Mouse (Mus musculus) right cerebral cortex, postnatal 25 days (tissue): ENCODE results near the gene Nrn1.

Source experiments
- DNase-seq: peaks from one replicate; pipeline ENCODE4 v3.0.0; 2022

Gene Nrn1

DNA sequence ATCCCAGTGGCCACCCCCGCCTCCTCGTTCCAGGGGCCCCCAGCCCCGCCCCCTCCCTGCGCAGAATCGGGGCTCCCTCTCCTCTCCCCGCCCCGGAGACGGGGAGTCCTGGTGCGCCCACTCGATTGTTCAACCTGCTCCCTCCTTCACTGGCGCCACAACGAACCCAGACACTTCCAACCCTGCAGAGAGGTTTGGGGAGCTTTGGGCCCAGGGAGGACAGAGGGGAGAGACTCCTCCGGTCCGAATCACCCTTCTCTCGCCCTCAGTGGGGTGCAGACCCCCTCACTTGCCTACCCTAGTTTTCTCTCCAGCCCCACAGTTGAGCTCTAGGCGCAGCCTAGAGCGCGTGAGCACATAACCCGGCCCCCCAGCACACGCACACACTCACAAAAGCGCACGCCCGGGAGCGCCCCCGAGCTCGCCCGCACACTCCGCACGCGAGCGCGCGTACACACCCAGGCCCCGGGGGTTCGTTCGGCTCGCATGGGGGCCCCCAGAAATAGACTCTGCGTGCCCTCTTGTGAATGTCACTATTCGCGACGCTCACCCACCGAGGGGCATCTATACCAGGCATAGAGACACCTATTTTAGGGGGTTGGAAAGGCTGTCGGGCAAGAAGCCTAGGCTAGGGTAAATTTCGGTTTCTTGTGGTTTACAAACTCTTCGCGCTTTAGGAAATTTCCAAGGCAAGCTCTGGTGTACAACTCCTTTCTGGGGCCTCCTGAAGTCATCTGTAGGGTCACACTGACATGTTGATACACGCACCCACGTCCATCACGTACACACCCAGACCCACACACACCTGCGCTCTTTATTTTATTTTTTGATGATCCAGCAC is at the start of gene Nrn1:
Nrn1 (minus strand) TSS at position 401 of the 841 bp plus-strand sequence.
- peak; percentile 70 for DNase-seq

DNA sequence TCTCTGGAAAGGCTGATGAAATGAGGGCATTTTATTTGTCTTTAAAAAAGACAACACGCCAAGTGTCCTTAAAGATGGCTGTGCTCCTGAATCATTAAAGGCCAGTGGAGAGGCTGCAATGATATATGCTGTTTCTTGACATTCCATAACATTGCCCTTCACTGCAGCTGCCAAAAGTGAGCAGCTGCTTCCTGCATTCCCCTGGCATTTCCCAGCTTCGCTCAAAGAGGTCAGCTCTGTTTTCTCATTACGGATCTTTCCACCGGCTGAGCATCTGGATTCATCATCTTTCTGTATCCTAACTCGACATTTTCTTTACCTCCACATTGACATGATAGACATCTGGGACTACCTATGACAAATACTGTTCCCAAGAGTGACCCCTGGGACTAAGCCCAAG is 44.7 kb upstream of the Nrn1 start:
- DNase-seq: no peak

DNA sequence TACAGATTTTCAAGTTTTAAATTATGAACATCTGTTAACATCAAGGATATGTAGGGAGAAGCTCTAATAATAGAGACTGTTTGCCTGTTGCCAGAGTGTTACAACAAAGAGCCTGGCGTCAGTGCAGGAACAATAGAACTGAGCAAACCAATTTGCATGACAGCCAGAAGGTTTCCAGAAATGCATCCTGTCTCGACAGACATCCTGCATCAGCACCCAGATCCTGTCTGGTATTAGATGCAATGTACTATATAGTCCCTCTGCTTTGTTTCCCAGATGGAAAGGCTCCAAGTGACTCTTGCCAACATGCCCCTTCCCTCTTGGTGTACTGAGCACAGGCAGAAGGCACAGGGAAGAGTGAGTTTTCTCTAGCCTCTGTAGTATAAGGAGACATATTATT is 31.9 kb upstream of the Nrn1 start:
- no peak for DNase-seq

DNA sequence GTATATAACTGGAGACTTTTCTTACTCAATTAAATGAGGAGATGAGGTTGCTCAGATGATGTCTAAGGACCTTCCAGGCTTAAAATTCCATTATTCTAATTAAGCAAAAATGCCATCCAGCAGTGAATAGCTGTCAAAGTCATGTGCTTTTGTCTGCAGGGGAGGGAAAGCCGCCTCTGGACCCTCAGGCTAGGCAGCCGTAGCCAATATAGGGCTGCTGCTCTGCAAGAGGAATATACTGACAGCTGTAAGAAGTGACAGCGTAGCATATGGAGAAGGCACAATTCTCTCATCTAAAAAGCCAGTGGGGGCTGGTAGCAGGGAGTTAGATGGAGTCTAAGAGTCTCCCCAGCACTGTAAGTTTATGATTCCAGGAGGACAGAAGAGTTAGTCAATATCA is 16.9 kb upstream of the Nrn1 start:
- no peak for DNase-seq

DNA sequence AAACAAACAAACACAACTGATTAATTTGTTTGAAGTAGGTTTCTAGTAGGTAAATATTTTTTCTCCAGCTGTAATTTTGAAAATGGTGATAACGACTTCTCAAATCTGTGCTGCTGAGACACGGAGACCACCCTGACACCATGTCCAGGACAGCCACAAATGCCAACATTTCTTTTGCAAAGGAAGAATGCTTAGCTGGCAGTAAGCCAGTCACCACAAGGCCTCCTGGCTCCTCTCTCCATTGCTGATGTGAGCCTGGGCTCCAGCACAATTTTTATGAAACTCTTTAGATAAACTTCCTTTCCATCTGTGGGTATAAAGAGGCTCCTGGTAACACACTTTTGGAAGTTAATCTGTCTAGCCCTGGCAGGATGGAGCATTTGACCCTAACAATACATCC is 15.1 kb upstream of the Nrn1 start:
- DNase-seq: no peak

DNA sequence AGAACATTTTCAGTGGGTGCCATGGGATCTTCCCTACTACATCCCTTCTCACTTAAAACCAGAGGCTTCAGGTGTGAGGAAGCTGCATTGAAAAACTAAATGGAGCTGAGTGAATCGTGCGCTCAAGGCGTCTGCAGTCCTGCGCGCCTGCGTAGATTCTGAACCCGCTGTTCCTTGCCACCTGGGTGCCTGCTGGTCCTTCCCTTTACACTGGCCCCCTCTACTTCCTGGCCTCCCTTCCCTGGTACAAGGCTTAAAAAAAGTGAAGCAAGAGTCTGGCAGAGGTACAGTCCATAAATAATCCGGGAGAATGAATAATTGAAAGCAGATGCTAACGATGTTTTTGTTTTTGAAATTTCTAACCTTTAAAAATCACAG is 1.7 kb upstream of the Nrn1 start:
- no peak for DNase-seq

DNA sequence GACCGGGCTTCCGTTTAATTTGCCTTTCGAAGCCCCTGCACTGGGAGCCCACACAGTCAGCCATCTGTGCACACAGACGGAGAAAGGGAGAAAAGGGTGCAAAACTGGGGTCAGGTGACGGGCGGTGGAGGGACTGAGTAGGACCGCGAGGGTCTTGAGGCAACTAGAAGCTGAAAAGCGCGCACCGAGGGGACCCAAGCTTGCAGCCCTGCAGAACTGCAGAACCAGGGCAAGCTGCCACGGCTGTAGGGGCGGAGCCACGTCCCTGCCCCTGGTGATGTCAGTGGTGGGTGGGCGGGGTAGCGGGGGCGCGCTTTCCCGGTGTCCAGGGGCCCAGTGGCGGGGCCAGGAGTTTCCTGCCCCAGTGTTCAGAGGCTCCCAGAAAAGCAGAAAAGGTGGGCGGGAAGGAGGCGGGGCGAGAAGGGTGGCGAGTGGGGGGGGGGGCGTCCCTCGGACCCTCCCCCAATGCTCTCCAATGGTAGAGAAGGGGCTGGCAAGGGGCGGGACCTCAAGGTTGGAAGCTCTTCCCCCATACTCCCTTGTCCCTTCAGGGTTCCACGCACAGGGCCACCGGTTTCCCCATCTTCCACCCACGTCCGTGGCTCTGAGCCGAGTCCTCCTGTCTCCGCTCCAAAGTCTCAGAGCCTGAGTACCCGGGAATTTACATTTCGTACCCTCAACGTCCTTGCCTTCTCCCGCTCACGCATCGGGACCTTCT is 1.1 kb upstream of the Nrn1 start:
- peak; percentile 68 for DNase-seq

DNA sequence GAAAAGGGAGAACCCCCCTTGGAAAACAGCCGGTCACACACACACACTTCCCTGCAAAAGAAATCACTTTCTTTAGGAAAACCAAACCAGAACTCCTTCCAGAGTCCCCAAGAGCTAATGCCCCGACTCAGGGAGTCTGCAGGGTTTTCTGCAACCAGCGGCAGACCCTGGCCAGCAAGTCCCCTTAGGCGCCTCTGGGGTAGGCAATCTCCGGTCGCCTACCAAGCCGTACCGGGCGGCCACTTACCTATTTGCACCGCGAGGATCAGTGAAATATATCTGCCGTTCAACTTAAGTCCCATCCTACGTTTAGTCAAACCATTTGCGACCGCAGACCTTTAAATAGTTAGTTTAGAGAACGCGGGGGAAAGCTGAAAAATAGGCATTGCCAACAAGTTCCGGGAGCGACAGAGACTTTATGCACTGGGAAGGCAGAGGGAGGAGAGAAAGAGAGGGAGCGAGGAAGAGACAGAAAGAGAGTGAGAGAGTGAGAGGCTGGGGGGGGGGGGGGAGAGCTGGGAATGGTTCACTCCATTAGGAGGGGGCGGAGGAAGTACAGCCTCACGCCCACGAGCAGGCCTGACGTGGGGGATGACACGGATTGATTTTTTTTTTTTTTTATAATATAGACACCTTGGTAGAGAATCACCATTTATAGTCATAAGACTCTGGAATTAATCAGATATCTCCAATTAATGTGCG is 791 bp downstream of the Nrn1 start:
- DNase-seq: peak; percentile 54

DNA sequence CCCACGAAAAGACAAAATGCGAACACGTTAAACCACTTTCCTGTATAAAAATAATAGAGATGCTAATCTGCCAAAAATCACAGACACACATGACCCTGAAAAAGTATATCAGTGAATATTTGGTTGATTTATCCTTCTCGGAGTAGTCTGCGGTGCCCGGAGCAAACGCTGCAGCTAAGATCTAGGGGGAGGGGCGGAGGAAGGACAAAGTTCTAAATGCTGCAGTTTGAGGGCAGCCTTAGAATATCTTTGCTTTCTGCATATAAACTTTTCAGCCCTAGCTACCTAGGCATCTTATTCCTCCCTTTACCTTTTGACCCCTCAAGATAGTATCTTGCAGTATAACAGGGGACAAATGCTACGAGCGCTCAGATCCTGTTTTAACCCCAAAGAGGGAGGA is 1.4 kb downstream of the Nrn1 start:
- DNase-seq: peak; percentile 13

DNA sequence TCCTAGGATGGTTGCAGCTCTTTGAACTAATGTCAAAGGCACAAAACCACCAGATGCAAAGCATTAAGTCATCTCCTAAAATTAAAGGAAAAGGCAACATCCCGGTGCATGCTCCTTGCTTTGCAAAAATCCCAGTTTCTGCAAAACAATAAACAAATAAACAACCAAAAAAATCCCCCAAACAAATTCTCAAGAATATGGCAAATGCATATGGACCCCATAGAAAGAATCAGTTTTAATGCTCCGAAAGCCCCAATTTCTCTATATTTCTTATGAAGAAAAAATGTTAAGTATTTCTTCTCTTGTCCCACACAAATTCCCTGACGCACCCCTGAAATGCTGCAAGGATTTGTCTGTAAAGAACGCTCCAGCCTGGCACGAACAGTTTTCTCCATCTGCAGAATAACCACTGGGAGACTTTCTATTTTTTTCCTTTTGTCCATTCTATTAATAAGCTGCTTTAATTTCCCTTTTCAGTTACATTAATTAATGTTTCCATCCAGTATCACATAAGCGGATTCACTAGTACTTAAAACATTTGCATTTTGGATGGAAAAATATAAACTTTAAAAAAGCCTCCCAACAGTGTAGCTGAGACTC is 1.9 kb downstream of the Nrn1 start:
- DNase-seq: no peak

DNA sequence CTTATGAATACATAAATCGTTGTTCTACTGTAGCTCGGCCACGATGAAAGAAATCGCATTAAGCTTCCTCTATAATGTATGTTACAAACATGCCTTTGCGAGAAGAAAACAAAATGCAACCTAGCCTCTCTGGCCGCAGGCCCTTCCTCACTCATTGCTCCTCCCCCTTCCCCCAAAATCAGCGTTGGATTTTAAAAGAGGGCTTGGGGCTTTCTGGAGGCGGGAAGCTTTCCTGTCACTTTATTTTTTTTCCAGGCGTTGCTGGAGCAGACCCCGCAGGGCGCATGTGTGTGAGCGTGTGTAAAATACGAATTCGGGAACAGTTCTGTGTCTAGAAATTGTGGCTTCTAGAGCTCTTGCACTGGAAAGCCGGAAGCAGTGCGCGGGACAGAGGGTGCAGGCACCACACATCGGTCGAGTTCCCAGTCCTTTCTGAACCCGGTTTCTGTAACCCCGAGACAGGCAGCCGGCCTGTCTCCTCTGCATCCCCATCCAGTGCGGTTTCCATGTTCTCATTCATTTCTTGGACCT is 2.9 kb downstream of the Nrn1 start:
- peak; percentile 48 for DNase-seq

DNA sequence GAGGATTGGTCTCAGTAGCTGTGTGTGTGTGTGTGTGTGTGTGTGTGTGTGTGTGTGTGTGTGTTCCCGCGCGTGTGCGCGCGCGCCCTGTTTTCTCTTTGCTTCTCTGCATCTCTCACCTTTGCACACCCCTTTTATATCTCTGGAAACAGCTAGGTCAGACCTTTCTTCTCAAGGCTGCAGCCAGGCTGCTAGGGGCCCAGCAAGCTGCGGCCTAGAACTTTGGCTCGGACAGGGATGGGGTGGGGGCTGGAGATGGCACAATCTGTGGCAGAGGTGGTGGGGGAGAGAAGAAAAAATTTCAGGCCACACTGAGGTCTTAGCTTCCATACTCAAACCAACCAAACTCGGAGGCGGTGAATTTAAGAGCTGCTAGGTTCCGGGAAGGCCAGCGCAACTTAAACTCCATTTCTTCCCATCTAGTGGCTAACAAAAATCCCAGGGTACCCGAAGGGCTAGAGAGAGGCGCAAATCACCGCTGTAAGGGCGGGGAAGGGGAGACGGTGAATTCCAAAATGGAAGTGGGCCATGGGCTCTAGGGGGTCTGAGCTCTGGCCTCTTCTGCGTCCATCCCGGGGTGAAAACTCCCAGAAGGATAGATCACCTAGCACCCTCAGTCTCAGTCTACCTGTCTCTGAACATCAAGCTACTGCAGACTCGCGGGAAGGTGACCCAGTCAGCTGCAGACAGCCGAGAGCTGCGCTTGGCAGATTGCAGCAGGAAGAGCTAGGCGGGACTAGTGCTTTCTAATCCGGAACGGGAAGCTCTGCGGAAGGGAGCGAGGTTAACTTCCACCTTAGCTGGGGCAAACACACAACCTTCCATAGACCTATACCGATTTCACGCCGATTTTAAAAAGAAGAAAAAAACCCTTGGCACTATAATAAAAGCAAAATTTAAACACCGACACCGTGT is 3.7 kb downstream of the Nrn1 start:
- peak; percentile 60 for DNase-seq

DNA sequence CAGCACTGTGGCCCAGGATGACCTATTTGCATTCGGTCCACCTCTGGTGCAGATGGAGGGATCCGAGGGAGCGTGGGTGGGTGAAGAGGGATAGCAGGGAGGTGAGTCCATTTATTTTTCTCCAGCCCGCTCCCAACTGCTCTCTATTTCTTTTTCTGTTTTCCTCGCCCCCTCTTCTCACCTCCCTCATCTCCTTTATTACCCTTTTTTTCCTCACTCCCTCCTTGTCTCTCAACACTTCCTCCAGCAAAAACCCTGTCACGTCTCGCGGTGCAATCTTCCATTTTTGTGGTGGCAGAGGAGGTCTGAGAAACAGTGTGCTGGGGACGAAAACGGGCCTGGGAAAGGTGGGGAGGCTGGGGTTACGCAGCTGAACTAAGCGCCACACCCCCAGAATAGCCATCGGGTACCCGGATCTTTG is 4.6 kb downstream of the Nrn1 start:
- peak; percentile 36 for DNase-seq

DNA sequence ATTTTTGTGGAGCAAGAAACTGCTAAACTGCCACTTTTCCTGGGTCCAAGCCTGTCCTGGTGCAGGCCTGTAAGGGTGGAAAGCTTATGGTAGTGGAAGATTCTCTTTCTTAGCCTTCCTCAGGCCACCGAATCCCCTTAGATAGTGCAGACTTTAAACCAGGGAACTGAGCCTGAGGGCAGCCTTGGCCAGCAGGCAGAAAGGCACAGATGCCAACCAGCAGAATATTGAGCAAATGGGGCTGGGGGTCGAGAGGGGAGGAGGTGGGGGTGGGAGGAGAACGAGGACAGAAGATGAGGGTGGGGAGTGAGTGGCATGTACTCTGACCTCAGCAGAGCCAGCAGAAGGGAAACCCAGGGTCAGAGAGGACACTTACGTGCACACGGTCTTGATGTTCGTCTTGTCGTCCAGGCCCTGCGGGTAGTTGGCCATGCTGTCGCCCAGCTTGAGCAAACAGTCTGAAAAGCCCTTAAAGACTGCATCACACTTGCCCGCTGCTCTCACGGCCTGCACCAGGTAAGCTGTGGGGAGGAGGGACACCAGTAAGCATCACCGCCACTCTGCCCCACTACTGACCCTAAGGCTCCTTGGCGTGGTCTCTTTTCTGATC is 5.1 kb downstream of the Nrn1 start:
- no peak for DNase-seq

DNA sequence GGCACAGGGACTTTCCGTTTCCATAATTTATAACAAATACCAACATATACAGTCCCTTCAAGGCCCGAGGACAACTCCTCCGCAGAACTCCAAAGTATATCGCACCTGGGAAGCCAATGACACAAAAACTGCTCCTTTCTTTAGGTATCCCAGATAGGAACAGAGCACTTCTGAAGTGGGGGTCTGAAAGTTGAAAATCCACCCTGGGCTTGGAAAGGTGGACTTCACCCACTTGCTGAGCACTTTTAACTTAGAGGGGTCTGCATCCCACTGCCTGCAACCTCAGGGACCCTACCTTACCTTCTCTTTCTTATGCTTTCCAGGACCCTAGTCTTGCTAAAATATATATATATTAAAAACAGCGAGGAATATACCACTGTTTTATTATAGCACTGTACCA is 6.4 kb downstream of the Nrn1 start:
- no peak for DNase-seq

DNA sequence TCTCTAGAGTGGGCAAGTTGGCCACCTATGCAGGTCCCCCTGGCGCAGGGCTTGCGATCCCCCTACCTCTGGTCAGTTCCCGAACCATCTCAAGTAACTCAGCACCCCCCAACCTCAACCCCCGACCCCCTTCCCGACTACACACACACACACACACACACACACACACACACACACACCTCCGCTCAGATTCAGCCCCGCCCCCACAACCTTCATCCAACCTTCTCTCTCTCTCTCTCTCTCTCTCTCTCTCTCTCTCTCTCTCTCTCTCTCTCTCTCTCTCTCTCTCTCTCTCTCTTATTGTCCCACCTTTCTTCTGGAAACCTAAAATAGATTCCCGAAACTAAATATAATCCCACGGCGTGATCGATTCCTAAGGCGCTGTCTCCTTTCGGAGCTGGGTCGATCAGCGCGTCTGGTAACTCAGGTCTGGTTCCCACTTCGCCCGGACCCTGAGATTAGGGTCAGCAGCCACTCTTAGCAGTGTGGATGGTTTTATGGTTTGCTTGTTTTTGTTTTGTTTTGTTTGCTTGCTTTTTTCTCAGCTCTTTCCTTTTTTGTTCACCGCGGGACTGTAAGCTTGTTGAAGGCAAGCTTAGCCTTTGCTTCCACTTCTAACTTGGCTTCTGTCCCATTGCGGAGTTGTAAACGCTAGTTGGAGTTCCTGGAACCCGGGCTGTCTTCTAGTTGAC is 7.0 kb downstream of the Nrn1 start:
- DNase-seq: no peak

DNA sequence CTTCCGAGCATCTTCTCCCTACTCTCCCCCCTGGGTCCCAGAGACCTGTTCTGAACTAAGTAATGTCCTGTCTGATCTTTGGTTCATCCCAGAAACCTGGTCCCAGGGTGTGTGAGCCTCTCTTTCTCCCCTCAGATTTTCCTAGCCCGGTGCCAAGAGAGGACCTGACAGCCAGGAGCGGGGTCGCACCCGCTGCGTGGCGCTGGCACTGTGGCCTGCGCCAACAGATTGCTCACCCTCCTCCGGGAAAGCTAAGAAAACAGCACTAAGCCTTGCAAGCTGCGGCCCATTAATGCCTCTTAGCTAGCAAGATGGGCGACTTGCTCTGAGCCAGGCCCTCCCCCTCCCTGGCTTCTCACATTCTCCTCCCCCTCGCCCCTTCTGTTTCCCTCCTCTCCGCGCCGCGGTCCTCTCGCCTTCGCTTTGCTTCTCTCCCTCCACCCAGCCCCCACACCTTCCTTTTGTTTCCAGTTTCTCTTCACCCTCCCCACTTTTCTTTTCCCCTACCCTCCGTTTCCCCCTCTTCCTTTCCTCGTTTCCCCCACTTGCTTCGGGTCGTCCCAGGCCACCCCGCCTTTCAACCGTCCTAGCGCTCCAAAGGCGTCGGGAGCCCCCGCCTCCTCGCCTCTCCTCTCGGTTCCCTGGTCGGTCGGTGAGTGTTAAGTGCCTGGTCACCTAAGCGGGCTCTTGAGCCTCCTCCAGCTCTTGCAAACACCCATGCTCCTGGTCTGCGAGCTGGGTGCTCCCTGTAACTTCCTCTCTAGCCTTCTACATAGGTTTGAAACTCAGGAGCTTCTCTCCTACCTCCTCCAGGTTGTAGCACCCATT is 7.8 kb downstream of the Nrn1 start:
- DNase-seq: peak; percentile 67

DNA sequence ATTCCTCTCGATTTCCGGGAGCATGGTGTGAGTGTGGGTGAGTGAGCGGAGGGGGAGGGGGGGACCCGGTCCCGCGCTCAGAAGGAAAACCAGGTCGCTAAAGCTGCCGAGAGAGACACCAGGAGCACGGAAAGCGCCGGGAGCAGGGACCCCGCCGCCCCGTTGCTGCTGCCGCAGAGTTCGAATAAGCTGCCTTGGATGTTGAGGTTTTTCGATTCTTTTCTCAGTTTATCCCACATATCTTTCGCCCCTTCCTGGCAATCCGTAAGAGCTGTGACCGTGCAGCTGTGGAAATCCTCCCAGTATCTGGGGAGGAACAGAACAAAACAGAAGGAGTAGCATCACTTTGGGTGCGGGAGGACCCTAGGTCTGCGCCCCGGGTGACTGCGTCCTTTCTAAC is 8.4 kb downstream of the Nrn1 start:
- DNase-seq: peak; percentile 33

DNA sequence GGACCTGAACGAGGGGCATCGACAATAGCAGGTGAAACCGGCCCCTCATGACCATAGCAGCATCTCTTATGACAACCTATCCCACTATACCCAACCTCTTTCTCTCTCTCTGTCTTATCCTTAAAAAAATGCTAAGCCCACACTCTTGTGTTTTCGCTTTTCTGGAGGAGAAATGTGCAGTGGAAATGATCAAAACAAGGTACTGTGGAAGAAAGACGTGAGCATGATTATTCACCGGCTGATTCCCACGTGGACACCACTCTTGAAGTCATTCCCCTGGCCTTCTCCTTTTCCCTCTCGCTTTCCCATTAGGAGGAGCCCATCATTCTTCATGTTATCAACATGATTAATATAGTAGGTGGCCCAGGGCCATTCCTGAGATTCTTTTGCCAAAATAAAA is 9.1 kb downstream of the Nrn1 start:
- no peak for DNase-seq
